Mouse (Mus musculus) heart, postnatal 0 days (tissue): ENCODE data around the gene Ranbp10.

Experiments used
- CTCF ChIP-seq: IDR thresholded peaks from 2 replicates; pipeline ENCODE4 v1.5.1; 2016; ENCODE audit warnings: antibody characterized with exemption, control low read depth, low read depth
- EP300 ChIP-seq: IDR thresholded peaks from 2 replicates; pipeline ENCODE4 v1.6.1; 2016; ENCODE audit warnings: antibody characterized with exemption, low read depth

GRCm38 (mm10) chr8:105826861-105827848 lies at the start of gene Ranbp10, which contains the start of gene Tsnaxip1:
- TF ChIP-seq CTCF (no peak), EP300 (no peak)
